Mouse (Mus musculus) midbrain, embryonic 10.5 days (tissue): ENCODE measurements around the gene Pgls. TPM values are rescaled to one million over a fixed set of nuclear protein-coding genes. Genes with fewer than 3 reads are reported as not detected.

Experiments
- DNase-seq: peaks from one replicate; pipeline ENCODE4 v3.0.0-alpha.2; 2017; ENCODE audit warnings: low spot score
- H3K27ac ChIP-seq: fragments of 300-500 bp; sonication (generic); replicated peaks from 2 replicates; pipeline ENCODE4 v1.5.1; 2016; ENCODE audit warnings: mild to moderate bottlenecking
- H3K27me3 ChIP-seq: fragments of 300-500 bp; sonication (generic); 2 replicates; pipeline ENCODE4 v1.6.1; 2016; ENCODE audit warnings: low read depth, mild to moderate bottlenecking; ENCODE audit not compliant: poor library complexity, severe bottlenecking
- H3K36me3 ChIP-seq: fragments of 300-500 bp; sonication (generic); 2 replicates; pipeline ENCODE4 v1.6.1; 2016; ENCODE audit warnings: mild to moderate bottlenecking, moderate library complexity
- H3K4me1 ChIP-seq: fragments of 300-500 bp; sonication (generic); 2 replicates; pipeline ENCODE4 v1.6.1; 2016
- H3K4me3 ChIP-seq: fragments of 300-500 bp; sonication (generic); 2 replicates; pipeline ENCODE4 v1.5.1; 2016; ENCODE audit warnings: mild to moderate bottlenecking, moderate library complexity
- H3K9me3 ChIP-seq: fragments of 300-500 bp; sonication (generic); replicated peaks from 2 replicates; pipeline ENCODE4 v1.6.1; 2016; ENCODE audit warnings: mild to moderate bottlenecking
- WGBS: fragments of 180-500 bp; shearing (Covaris S2); methylation state at CpG from one replicate; pipeline ENCODE4 v1.1.7; 2016; 5-methylcytosine and 5-hydroxymethylcytosine counted together
- polyA plus RNA-seq: library from polyadenylated mRNA; unstranded; fragments of >200 nt; fragmentation: Nextera tagmentation; extraction: Ambion mirVana; gene quantifications from 2 replicates; pipeline ENCODE4 v1.2.1, GENCODE M21; 2016

Gene Pgls
- polyA plus RNA-seq, 1 experiment from 2014 or later: 261 TPM

DNA sequence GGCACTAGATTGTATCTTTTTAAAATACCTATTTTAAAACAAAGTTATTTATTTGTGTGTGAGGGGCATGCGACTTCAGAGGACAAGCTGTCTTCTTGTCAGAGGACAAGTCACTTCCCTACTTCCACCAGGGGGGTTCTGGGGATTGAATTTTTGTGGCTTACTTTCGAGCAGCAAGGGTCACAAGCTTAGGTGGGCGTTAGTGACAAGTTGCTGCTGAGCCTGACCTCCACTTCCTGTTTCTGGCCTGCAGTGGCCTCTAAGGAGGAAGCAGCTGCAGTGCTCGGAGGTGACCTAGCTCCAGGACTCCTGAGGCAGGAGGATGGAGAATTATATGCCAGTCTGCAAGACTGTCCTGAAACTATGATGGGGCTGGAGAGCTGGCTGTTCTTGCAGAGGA is 21.4 kb downstream of the Pgls start:
- Histone ChIP-seq H3K9me3 (no peaks in the 10 kb centered on the region), H3K4me3 (no peak overlapping the region), H3K36me3 (peaks cover 59% of the 10 kb centered on the region), H3K27ac (no peak overlapping the region), H3K27me3 (no peaks in the 10 kb centered on the region), H3K4me1 (peaks cover 14% of the 10 kb centered on the region)
- no peak for DNase-seq
- WGBS: 72% methylated on average over 4 of the region's 4 CpGs

DNA sequence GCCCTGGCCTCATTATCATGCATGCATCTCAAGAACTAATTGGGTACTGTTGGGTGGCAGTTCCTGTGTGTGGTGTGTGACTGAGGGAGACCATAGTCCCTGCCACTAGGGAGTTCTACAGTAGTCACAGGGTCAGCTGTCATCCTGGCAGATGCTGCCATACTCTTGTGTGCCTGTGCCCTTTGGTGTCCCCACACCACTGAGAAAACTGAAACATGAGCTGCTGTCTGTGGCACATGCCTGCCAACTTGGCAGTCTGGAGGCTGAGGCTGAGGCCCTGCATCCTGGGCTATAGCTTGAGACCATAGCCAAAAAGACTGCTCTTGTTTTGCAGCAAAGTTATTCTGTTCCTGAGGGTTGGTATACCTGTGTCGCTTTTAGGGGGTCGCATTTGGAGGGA is 27.8 kb downstream of the Pgls start:
- 94% methylated on average over 2 of the region's 2 CpGs for WGBS
- H3K4me3 ChIP-seq: no peak overlapping the region
- DNase-seq: no peak
- H3K9me3 ChIP-seq: peaks cover 23% of the 10 kb centered on the region
- no peaks in the 10 kb centered on the region for H3K27me3 ChIP-seq
- peaks cover 99% of the 10 kb centered on the region for H3K36me3 ChIP-seq
- H3K4me1 ChIP-seq: no peaks in the 10 kb centered on the region
- no peak overlapping the region for H3K27ac ChIP-seq

DNA sequence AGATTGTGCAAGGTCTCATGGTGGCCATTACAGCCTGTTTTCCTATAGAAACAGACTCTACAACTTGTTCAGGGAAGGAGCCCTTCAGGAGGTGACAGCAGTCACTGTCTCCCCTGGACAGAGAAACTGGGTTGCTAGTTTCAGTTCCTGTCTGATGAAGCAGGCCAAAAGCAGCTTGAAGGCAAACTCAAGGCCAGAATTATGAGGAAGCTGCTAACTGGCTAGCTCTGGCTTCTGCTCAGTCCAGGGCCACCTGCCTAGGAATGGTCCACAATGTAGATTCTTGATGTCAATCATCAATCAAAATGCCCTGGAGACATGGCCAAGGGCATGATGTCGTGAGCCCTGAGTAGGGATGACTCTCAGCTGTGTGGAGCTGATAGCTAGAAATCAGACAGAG is 33.1 kb downstream of the Pgls start:
- Histone ChIP-seq H3K4me1 (peaks cover 30% of the 10 kb centered on the region), H3K36me3 (peaks cover 63% of the 10 kb centered on the region), H3K4me3 (no peak overlapping the region), H3K27me3 (peaks cover 13% of the 10 kb centered on the region), H3K27ac (no peak overlapping the region), H3K9me3 (peaks cover 23% of the 10 kb centered on the region)
- no peak for DNase-seq
- 95% methylated on average over 1 of the region's 1 CpGs for WGBS

DNA sequence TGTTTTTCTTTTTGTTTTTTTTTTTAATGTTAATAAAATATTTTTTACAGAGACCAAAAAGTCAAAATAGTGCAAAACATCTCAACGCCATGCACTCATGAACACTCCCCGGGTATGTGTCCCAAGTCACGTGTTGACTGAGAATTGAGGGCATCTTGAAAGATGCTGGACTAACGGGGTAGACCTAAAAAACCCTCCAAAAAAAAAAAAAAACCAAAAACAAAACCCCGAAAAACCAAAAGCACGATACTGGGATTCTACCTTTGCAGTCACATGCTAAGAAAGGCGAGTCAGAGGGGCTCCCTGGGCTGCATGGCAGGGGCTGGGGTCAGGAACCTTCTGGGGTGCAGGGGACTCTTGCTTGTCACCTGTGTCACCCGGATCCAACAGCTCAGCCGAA is 34.8 kb downstream of the Pgls start:
- no peak for DNase-seq
- WGBS: 86% methylated on average over 9 of the region's 9 CpGs
- Histone ChIP-seq H3K36me3 (peaks cover 46% of the 10 kb centered on the region), H3K9me3 (peaks cover 18% of the 10 kb centered on the region), H3K27ac (no peak overlapping the region), H3K27me3 (peaks cover 29% of the 10 kb centered on the region), H3K4me3 (no peak overlapping the region), H3K4me1 (peaks cover 33% of the 10 kb centered on the region)

DNA sequence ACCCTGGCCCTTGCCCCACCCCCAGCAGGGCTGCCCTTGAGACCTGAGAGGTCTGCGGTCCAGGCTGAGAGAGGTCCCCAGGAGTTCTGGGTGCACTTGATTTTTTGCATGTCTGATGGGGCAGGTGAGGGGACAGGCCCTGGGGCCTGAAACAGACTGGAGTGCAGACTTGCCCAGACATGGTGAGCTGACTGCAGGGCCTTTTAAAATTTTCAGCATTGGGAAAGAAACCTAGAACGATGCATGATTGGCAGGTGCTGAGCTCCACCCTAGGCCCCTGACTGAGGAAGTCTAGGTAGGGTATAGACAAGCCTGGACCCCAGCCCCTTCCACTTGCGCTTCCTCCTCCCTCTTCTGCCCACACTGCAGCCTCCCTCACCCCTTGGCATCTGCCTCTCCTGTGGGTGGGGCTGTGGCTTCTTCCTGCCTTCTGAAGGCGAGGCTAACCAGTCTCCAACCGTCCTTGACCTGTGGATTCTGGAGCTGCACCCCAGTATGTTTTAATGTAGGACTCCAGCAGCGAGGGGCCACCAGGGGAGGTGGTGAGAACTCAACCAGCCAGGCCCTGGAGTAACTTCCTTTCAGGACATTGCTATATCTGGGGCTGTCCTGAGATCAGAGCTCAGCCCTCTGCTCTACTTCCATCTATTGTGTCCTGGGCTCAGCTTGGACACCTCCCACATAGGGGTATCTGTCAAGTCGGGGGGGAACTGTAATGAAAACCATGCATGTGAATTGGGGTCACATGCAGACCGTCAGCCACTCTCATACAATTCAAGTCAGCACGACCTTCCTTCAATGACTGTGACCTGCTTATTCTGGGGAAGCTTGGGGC is 35.5 kb downstream of the Pgls start:
- Histone ChIP-seq H3K9me3 (peaks cover 16% of the 10 kb centered on the region), H3K4me3 (no peak overlapping the region), H3K27me3 (peaks cover 36% of the 10 kb centered on the region), H3K27ac (no peak overlapping the region), H3K36me3 (peaks cover 39% of the 10 kb centered on the region), H3K4me1 (peaks cover 33% of the 10 kb centered on the region)
- no peak for DNase-seq
- WGBS: 54% methylated on average over 9 of the region's 9 CpGs

DNA sequence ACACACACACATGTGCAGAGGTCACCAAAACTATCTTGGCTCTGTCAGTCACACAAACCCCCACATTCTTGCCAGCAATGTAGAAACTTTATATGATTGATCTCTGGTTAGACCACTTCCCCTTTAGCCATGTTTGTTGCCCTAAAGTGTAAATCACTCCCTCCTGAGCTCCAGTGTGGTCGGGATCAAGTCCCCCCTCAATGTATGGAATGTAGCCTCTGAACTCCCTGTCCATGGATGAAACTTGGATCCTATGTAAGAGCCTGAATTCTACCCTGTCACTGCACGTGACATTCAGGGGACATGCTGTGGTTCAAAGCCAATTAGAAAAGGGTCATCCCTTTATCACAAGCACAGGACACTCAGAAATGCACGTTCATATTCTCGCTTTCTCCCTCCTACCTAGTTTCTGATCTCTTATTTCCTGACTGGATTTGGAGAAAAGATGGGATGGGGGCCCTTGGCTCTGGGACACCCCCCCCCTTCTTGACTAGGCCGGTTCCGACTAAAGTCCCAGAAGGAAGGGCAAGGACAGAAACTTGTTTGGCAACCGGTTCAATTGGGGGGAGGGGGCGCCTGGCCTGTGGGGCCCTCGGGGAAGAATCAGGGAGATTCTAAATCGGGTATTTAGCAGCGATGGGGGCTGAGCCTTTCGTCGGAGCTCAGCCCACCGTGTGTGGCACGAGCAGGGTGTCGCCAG is 36.6 kb downstream of the Pgls start:
- WGBS: 9% methylated on average over 16 of the region's 16 CpGs
- no peak for DNase-seq
- H3K27ac ChIP-seq: peak overlapping the region; percentile 83

DNA sequence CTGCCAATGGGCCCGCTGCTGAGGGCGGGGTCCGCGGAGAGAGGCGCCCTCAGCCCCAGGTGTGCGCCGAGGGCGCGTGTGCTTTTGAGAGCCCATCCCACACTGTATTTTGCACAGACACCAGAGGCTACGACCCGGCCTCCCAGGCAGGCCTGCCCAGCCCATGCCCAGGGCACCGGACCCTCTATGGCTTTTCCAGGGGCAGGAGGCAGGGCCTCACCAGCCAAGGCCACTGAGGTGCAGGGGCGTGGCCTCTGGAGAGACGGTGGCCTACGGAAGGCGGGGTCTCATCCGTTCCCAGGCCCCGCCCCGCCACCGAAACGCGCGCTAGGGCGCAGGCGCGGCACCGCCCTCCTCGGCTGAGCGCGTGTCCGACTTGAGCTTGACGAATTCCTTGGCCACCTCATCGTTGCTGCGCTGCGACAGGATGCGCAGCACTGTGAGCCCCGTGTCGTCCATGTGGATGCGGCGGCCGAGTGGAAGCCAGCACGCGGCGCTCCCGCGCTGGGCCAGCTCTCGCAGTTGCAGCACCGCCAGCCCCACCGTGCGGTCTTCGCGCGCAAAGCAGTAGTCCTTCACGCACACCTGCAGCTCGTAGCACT is 37.2 kb downstream of the Pgls start:
- peak overlapping the region; percentile 66 for H3K4me3 ChIP-seq
- peak; percentile 95 for DNase-seq
- under 1% methylated on average over 55 of the region's 55 CpGs for WGBS
- H3K4me1 ChIP-seq: peaks cover 43% of the 10 kb centered on the region
- H3K36me3 ChIP-seq: peaks cover 21% of the 10 kb centered on the region
- H3K27me3 ChIP-seq: peaks cover 53% of the 10 kb centered on the region
- peak overlapping the region; percentile 83 for H3K27ac ChIP-seq
- peaks cover 19% of the 10 kb centered on the region for H3K9me3 ChIP-seq

More for the DNA sequence above, 36.6 kb downstream of the Pgls start:
- peaks cover 36% of the 10 kb centered on the region for H3K4me1 ChIP-seq
- peaks cover 46% of the 10 kb centered on the region for H3K27me3 ChIP-seq
- H3K4me3 ChIP-seq: peak overlapping the region; percentile 66
- peaks cover 28% of the 10 kb centered on the region for H3K36me3 ChIP-seq
- peaks cover 16% of the 10 kb centered on the region for H3K9me3 ChIP-seq

DNA sequence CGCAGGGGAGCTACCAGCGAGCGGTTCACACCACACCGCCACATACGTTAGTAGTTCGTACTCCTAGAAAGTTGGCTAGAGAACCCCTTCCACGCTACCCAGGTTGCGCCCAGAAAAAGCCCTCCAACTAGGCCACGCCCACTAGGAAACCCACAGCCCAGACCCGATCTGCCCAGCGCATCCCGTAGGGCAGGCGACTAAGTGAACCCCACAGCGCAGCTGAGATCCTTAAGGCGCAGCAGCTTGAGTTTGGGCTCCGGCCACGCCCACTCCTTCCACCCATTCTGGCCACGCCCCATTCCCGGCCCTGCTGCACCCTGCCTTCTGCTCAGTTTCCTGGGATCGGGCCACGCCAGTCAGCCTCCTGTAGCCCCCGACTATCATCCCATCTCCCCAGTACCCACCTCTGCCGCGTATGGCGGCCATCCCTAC is 37.8 kb downstream of the Pgls start:
- H3K9me3 ChIP-seq: peaks cover 19% of the 10 kb centered on the region
- H3K36me3 ChIP-seq: peaks cover 15% of the 10 kb centered on the region
- H3K27ac ChIP-seq: peak overlapping the region; percentile 83
- peaks cover 59% of the 10 kb centered on the region for H3K27me3 ChIP-seq
- peaks cover 49% of the 10 kb centered on the region for H3K4me1 ChIP-seq
- 5% methylated on average over 25 of the region's 25 CpGs for WGBS
- H3K4me3 ChIP-seq: peak overlapping the region; percentile 66
- DNase-seq: peak; percentile 55

DNA sequence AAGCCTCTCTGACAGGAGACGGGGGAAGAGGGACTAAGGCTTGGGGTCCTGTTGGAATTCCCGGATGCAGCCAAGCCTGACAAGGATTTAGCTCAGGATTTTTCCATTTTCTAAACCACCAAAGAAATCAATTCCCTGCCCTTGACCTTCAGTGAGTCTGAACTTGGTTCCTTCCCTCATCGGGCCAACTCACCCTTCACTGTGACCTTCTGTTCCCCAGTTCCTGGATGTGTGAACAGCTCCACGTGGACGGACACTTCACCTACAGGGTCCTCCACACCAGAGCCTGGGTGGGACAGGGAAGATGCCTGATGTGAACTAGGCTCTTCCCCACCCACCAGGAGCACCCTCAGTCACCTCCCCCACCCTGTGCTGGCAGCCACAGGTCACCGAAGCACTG is 38.8 kb downstream of the Pgls start:
- peaks cover 19% of the 10 kb centered on the region for H3K9me3 ChIP-seq
- peaks cover 6% of the 10 kb centered on the region for H3K36me3 ChIP-seq
- peaks cover 68% of the 10 kb centered on the region for H3K27me3 ChIP-seq
- no peak overlapping the region for H3K27ac ChIP-seq
- no peak for DNase-seq
- no peak overlapping the region for H3K4me3 ChIP-seq
- H3K4me1 ChIP-seq: peaks cover 50% of the 10 kb centered on the region
- 92% methylated on average over 6 of the region's 6 CpGs for WGBS

DNA sequence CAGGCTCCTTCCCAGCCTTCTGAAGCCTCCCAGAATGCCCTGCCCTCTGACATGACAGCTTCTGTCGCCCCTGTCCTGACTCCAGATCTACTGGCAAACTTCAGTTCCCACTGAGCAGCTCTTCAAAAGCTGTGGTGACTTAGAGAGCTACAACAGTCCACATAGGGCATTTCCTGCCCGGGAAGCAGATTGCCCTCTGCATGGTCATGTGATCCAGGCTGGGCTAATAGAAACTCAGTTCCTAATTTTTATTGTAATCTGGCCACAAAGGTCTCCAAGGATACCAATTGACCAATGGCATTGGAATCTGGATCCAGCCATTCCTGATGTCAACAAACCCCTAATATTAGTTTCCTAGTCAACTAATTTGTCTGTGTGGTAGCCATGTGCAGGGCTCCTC is 39.9 kb downstream of the Pgls start:
- peaks cover 50% of the 10 kb centered on the region for H3K4me1 ChIP-seq
- H3K9me3 ChIP-seq: peaks cover 19% of the 10 kb centered on the region
- H3K36me3 ChIP-seq: no peaks in the 10 kb centered on the region; the same call in 1 of the 2 replicates
- H3K4me3 ChIP-seq: no peak overlapping the region
- DNase-seq: no peak
- peaks cover 80% of the 10 kb centered on the region for H3K27me3 ChIP-seq
- 61% methylated on average over 2 of the region's 2 CpGs for WGBS
- H3K27ac ChIP-seq: no peak overlapping the region

DNA sequence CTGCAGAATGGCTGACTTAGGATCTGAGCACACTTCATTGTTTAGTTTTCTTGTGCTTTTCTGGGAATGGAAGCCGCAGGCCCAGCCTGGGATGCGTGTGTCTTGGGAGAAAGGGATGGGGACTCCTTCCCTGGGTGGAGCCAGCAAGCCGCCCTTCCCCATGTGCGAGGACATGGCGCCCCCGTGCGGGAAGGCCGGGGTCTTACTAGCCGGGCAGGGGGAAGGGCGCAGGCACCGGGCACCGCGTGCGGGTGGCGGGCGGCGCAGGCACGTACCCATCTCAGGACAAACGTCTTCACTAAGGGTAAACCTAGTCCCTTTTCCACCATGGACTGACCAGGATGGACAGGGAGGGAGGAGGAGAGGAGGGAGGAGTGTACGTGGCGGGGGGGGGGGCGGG is 41.2 kb downstream of the Pgls start:
- H3K27me3 ChIP-seq: peaks cover 82% of the 10 kb centered on the region
- WGBS: 7% methylated on average over 15 of the region's 22 CpGs
- peaks cover 39% of the 10 kb centered on the region for H3K4me1 ChIP-seq
- H3K9me3 ChIP-seq: peaks cover 19% of the 10 kb centered on the region
- H3K4me3 ChIP-seq: no peak overlapping the region
- no peak overlapping the region for H3K27ac ChIP-seq
- no peaks in the 10 kb centered on the region; the same call in 1 of the 2 replicates for H3K36me3 ChIP-seq
- DNase-seq: peak; percentile 33

DNA sequence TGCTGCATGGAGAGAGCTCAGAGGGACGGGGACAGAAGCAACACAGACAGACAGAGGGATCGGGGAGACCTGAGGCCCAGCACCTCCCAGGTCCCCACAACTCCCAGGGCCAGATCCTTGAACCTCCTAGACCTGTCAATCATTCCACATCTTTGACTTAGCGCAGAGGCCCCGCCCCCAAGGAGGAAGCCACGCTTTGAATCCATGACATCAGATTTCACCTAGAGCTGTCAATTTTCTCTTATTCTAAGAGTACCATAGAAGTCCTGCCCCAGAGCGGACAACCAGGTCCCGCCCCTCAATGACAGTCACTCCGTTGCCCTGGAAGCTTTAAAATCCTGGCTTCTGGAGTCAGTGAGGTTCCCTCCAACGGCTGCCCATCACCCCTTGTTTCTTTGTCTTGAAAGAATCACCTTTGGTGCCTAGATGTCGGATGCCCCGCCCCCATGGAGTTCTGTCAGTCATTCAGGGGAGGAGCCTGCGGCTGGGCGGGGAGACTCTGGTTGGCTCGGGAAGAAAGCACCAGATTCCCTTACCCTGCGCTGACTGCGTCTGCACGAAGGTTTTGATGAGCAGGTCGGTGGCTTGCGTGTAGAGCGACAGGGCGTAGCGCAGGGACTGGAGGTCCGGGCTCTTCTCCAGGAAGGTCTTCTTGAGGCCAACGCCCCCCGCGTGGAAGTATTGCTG is 42.1 kb downstream of the Pgls start:
- Histone ChIP-seq H3K4me1 (peaks cover 29% of the 10 kb centered on the region), H3K27me3 (peaks cover 88% of the 10 kb centered on the region), H3K9me3 (peaks cover 19% of the 10 kb centered on the region), H3K27ac (no peak overlapping the region; the same call in 1 of the 2 replicates), H3K4me3 (peak overlapping the region; percentile 33), H3K36me3 (no peaks in the 10 kb centered on the region; the same call in 1 of the 2 replicates)
- 2% methylated on average over 26 of the region's 26 CpGs for WGBS
- DNase-seq: peak; percentile 66
